Mouse (Mus musculus): ENCODE data around the gene Nlrp6.
"Not testable (repeated sequence)": the region's sequence is repeated elsewhere in the genome, so short reads cannot be mapped to it uniquely, and the experiment has no call there.

Gene Nlrp6

GRCm38 (mm10) chr7:140949824-140950530 is 29.3 kb downstream of the Nlrp6 start, which contains the start of gene Ifitm5:
Ifitm5 (minus strand) TSS chr7:140950291.
- DNase-seq (ENCODE audit: low read depth, low spot score) = no peak

- DNase-seq (ENCODE audit: low read depth, low spot score) = no peak
Measured at GRCm38 (mm10) chr7:140951051-140951450, 30.3 kb downstream of the Nlrp6 start.

GRCm38 (mm10) chr7:140951765-140952164 is 31.1 kb downstream of the Nlrp6 start:
- no peak for DNase-seq (ENCODE audit: low read depth, low spot score)

- DNase-seq (ENCODE audit: low read depth, low spot score) = no peak
Measured at GRCm38 (mm10) chr7:140952441-140952840, 31.7 kb downstream of the Nlrp6 start.

GRCm38 (mm10) chr7:140953133-140953532 is 32.4 kb downstream of the Nlrp6 start:
- DNase-seq (ENCODE audit: low read depth, low spot score) = no peak

GRCm38 (mm10) chr7:140953800-140954732 is 33.4 kb downstream of the Nlrp6 start:
- no peak for DNase-seq (ENCODE audit: low read depth, low spot score)

GRCm38 (mm10) chr7:140954733-140955071 is 34.0 kb downstream of the Nlrp6 start:
- no peak for DNase-seq (ENCODE audit: low read depth, low spot score)

- DNase-seq (ENCODE audit: low read depth, low spot score) = no peak
Measured at GRCm38 (mm10) chr7:140955342-140955741, 34.6 kb downstream of the Nlrp6 start.

GRCm38 (mm10) chr7:140955758-140956555 is 35.3 kb downstream of the Nlrp6 start, which contains the start of the genes Gm45717 and Ifitm2:
Gm45717 (minus strand) TSS chr7:140955937.
Ifitm2 (minus strand) TSS chr7:140955987.
- peak; percentile 89 for DNase-seq (ENCODE audit: low read depth, low spot score)

GRCm38 (mm10) chr7:140956556-140956869 is 35.8 kb downstream of the Nlrp6 start:
- no peak for DNase-seq (ENCODE audit: low read depth, low spot score)

- DNase-seq (ENCODE audit: low read depth, low spot score) = peak; percentile 52
Measured at GRCm38 (mm10) chr7:140959181-140959901, 38.6 kb downstream of the Nlrp6 start.

- DNase-seq (ENCODE audit: low read depth, low spot score) = no peak
Measured at GRCm38 (mm10) chr7:140960026-140960425, 39.3 kb downstream of the Nlrp6 start.

GRCm38 (mm10) chr7:140961416-140961815 is 40.7 kb downstream of the Nlrp6 start:
- no peak for DNase-seq (ENCODE audit: low read depth, low spot score)

GRCm38 (mm10) chr7:140962733-140963132 is 42.0 kb downstream of the Nlrp6 start:
- DNase-seq (ENCODE audit: low read depth, low spot score) = no peak

- no peak for DNase-seq (ENCODE audit: low read depth, low spot score)
Measured at GRCm38 (mm10) chr7:140966921-140967320, 46.2 kb downstream of the Nlrp6 start, which contains the start of gene Ifitm1. Ifitm1 (plus strand) TSS chr7:140967221.

- DNase-seq (ENCODE audit: low read depth, low spot score) = peak; percentile 69
Measured at GRCm38 (mm10) chr7:140967862-140968591, 47.3 kb downstream of the Nlrp6 start.

GRCm38 (mm10) chr7:140968710-140969109 is 48.0 kb downstream of the Nlrp6 start:
- not testable (repeated sequence) for DNase-seq (ENCODE audit: low read depth, low spot score)

- DNase-seq (ENCODE audit: low read depth, low spot score) = no peak
Measured at GRCm38 (mm10) chr7:140970931-140971330, 50.2 kb downstream of the Nlrp6 start.

GRCm38 (mm10) chr7:140971479-140972171 is 50.9 kb downstream of the Nlrp6 start:
- no peak for DNase-seq (ENCODE audit: low read depth, low spot score)

Data from forelimb bud, embryonic 11.5 days (tissue).